Mouse (Mus musculus) heart, embryonic 13.5 days (tissue): ENCODE results near the gene Arx. TPM values are rescaled to one million over a fixed set of nuclear protein-coding genes. Genes with fewer than 3 reads are reported as not detected.

Experiments used
- ATAC-seq: fragments of 200-750 bp; cut with Nextera tagmentation; 2 replicates; pipeline ENCODE4 v1.8.0; 2017; ENCODE audit warnings: moderate TSS enrichment; ENCODE audit not compliant: insufficient number of reproducible peaks, low FRiP score, low TSS enrichment; ENCODE audit errors: extremely low read depth
- H3K27ac ChIP-seq: fragments of 300-500 bp; sonication (generic); replicated peaks from 2 replicates; pipeline ENCODE4 v1.5.1; 2015; ENCODE audit warnings: moderate library complexity, mild to moderate bottlenecking, inconsistent platforms
- H3K27me3 ChIP-seq: fragments of 300-500 bp; sonication (generic); replicated peaks from 2 replicates; pipeline ENCODE4 v1.6.1; 2015; ENCODE audit warnings: mild to moderate bottlenecking, inconsistent platforms
- H3K36me3 ChIP-seq: fragments of 300-500 bp; sonication (generic); 2 replicates; pipeline ENCODE4 v1.6.1; 2015; ENCODE audit warnings: mild to moderate bottlenecking, inconsistent platforms
- H3K4me1 ChIP-seq: fragments of 300-500 bp; sonication (generic); 2 replicates; pipeline ENCODE4 v1.6.1; 2015; ENCODE audit warnings: inconsistent platforms
- H3K4me2 ChIP-seq: fragments of 300-500 bp; sonication (generic); 2 replicates; pipeline ENCODE4 v1.6.1; 2015; ENCODE audit warnings: inconsistent platforms, mild to moderate bottlenecking, moderate library complexity
- H3K4me3 ChIP-seq: fragments of 300-500 bp; sonication (generic); 2 replicates; pipeline ENCODE4 v1.5.1; 2015; ENCODE audit warnings: moderate library complexity, mild to moderate bottlenecking, inconsistent platforms
- H3K9ac ChIP-seq: fragments of 300-500 bp; sonication (generic); 2 replicates; pipeline ENCODE4 v1.6.1; 2015; ENCODE audit warnings: inconsistent platforms, mild to moderate bottlenecking, moderate library complexity
- H3K9me3 ChIP-seq: fragments of 300-500 bp; sonication (generic); 2 replicates; pipeline ENCODE4 v1.6.1; 2016; ENCODE audit warnings: inconsistent platforms
- WGBS: fragments of 180-500 bp; shearing (Covaris S2); methylation state at CpG from one replicate; pipeline ENCODE4 v1.1.7; 2015; ENCODE audit warnings: mixed read lengths; 5-methylcytosine and 5-hydroxymethylcytosine counted together
- polyA plus RNA-seq: library from polyadenylated mRNA; unstranded; fragments of >200 nt; fragmentation: Nextera tagmentation; extraction: Ambion mirVana; gene quantifications from 2 replicates; pipeline ENCODE4 v1.2.1, GENCODE M21; 2015

Arx gene
- polyA plus RNA-seq, 1 experiment from 2014 or later = not detected

- Histone ChIP-seq H3K27ac (no peak overlapping the region), H3K36me3 (no peaks in the 10 kb centered on the region), H3K4me3 (no peak overlapping the region), H3K4me1 (peaks cover 6% of the 10 kb centered on the region; the same call in 1 of the 2 replicates), H3K4me2 (no peak overlapping the region), H3K9me3 (no peaks in the 10 kb centered on the region), H3K9ac (no peak overlapping the region), H3K27me3 (peaks cover 100% of the 10 kb centered on the region)
- WGBS = 9% methylated on average over 25 of the region's 25 CpGs
- ATAC-seq = no peak
These were observed 8.7 kb downstream of the Arx start for GRCm38 (mm10) chrX:93294736-93295490.

- Histone ChIP-seq H3K4me1 (peaks cover 6% of the 10 kb centered on the region; the same call in 1 of the 2 replicates), H3K27me3 (peaks cover 100% of the 10 kb centered on the region), H3K9me3 (no peaks in the 10 kb centered on the region), H3K27ac (no peak overlapping the region), H3K4me2 (no peak overlapping the region), H3K36me3 (no peaks in the 10 kb centered on the region), H3K9ac (no peak overlapping the region), H3K4me3 (no peak overlapping the region)
- no peak for ATAC-seq
- 2% methylated on average over 5 of the region's 5 CpGs for WGBS
These were observed 9.6 kb downstream of the Arx start for GRCm38 (mm10) chrX:93295819-93296218.

- WGBS = 11% methylated on average over 38 of the region's 40 CpGs
- peak overlapping the region; percentile 69 for H3K4me2 ChIP-seq
- no peaks in the 10 kb centered on the region for H3K9me3 ChIP-seq
- peaks cover 100% of the 10 kb centered on the region for H3K27me3 ChIP-seq
- no peak overlapping the region for H3K27ac ChIP-seq
- no peak overlapping the region for H3K9ac ChIP-seq
- ATAC-seq = no peak
- peaks cover 6% of the 10 kb centered on the region; the same call in 1 of the 2 replicates for H3K4me1 ChIP-seq
- peak overlapping the region; percentile 44 for H3K4me3 ChIP-seq
- H3K36me3 ChIP-seq = no peaks in the 10 kb centered on the region
These were observed 10.8 kb downstream of the Arx start for GRCm38 (mm10) chrX:93297001-93297441.

GRCm38 (mm10) chrX:93299046-93299626, 12.9 kb downstream of the Arx start:
- H3K9ac ChIP-seq = no peak overlapping the region
- H3K4me1 ChIP-seq = peaks cover 6% of the 10 kb centered on the region; the same call in 1 of the 2 replicates
- H3K4me2 ChIP-seq = peak overlapping the region; percentile 66
- peaks cover 96% of the 10 kb centered on the region for H3K27me3 ChIP-seq
- no peaks in the 10 kb centered on the region for H3K36me3 ChIP-seq
- peak overlapping the region; percentile 46 for H3K4me3 ChIP-seq
- no peaks in the 10 kb centered on the region for H3K9me3 ChIP-seq
- 13% methylated on average over 43 of the region's 43 CpGs for WGBS
- no peak overlapping the region for H3K27ac ChIP-seq
- ATAC-seq = no peak

GRCm38 (mm10) chrX:93299771-93300170, 13.5 kb downstream of the Arx start:
- no peak for ATAC-seq
- peaks cover 93% of the 10 kb centered on the region for H3K27me3 ChIP-seq
- peak overlapping the region; percentile 46; the same call in 1 of the 2 replicates for H3K4me3 ChIP-seq
- no peaks in the 10 kb centered on the region for H3K9me3 ChIP-seq
- WGBS = 22% methylated on average over 6 of the region's 6 CpGs
- H3K4me1 ChIP-seq = peaks cover 6% of the 10 kb centered on the region; the same call in 1 of the 2 replicates
- no peak overlapping the region for H3K27ac ChIP-seq
- H3K9ac ChIP-seq = no peak overlapping the region
- peak overlapping the region; percentile 66 for H3K4me2 ChIP-seq
- H3K36me3 ChIP-seq = no peaks in the 10 kb centered on the region

GRCm38 (mm10) chrX:93300183-93300815, 14.1 kb downstream of the Arx start:
- Histone ChIP-seq H3K4me3 (no peak overlapping the region), H3K36me3 (no peaks in the 10 kb centered on the region), H3K9ac (no peak overlapping the region), H3K27me3 (peaks cover 91% of the 10 kb centered on the region), H3K4me1 (peaks cover 6% of the 10 kb centered on the region; the same call in 1 of the 2 replicates), H3K4me2 (no peak overlapping the region), H3K9me3 (no peaks in the 10 kb centered on the region), H3K27ac (no peak overlapping the region)
- 17% methylated on average over 10 of the region's 10 CpGs for WGBS
- ATAC-seq = no peak

GRCm38 (mm10) chrX:93301798-93302197, 15.6 kb downstream of the Arx start:
- 12% methylated on average over 7 of the region's 7 CpGs for WGBS
- ATAC-seq = no peak
- H3K9ac ChIP-seq = no peak overlapping the region
- no peak overlapping the region for H3K27ac ChIP-seq
- peaks cover 6% of the 10 kb centered on the region; the same call in 1 of the 2 replicates for H3K4me1 ChIP-seq
- H3K9me3 ChIP-seq = no peaks in the 10 kb centered on the region
- H3K4me2 ChIP-seq = no peak overlapping the region
- H3K36me3 ChIP-seq = no peaks in the 10 kb centered on the region
- peaks cover 76% of the 10 kb centered on the region for H3K27me3 ChIP-seq
- no peak overlapping the region for H3K4me3 ChIP-seq

- Histone ChIP-seq H3K9me3 (no peaks in the 10 kb centered on the region), H3K27me3 (peaks cover 36% of the 10 kb centered on the region), H3K4me1 (no peaks in the 10 kb centered on the region), H3K9ac (no peak overlapping the region), H3K4me3 (no peak overlapping the region), H3K27ac (no peak overlapping the region), H3K36me3 (no peaks in the 10 kb centered on the region), H3K4me2 (no peak overlapping the region)
- 76% methylated on average over 7 of the region's 7 CpGs for WGBS
- ATAC-seq = no peak
These were observed 19.5 kb downstream of the Arx start for GRCm38 (mm10) chrX:93305780-93306179.

GRCm38 (mm10) chrX:93317577-93317976, 31.3 kb downstream of the Arx start:
- Histone ChIP-seq H3K9me3 (no peaks in the 10 kb centered on the region), H3K27me3 (no peaks in the 10 kb centered on the region), H3K4me2 (no peak overlapping the region), H3K27ac (no peak overlapping the region), H3K4me3 (no peak overlapping the region), H3K4me1 (no peaks in the 10 kb centered on the region), H3K9ac (no peak overlapping the region), H3K36me3 (no peaks in the 10 kb centered on the region)
- 63% methylated on average over 4 of the region's 4 CpGs for WGBS
- no peak for ATAC-seq

- 64% methylated on average over 2 of the region's 2 CpGs for WGBS
- Histone ChIP-seq H3K4me2 (no peak overlapping the region), H3K4me1 (no peaks in the 10 kb centered on the region), H3K27ac (no peak overlapping the region), H3K9me3 (no peaks in the 10 kb centered on the region), H3K27me3 (no peaks in the 10 kb centered on the region), H3K9ac (no peak overlapping the region), H3K36me3 (no peaks in the 10 kb centered on the region), H3K4me3 (no peak overlapping the region)
- no peak for ATAC-seq
These were observed 33.7 kb downstream of the Arx start for GRCm38 (mm10) chrX:93319979-93320378.

GRCm38 (mm10) chrX:93321336-93321735, 35.1 kb downstream of the Arx start:
- Histone ChIP-seq H3K27me3 (no peaks in the 10 kb centered on the region), H3K4me2 (no peak overlapping the region), H3K9ac (no peak overlapping the region), H3K9me3 (no peaks in the 10 kb centered on the region), H3K27ac (no peak overlapping the region), H3K4me1 (no peaks in the 10 kb centered on the region), H3K4me3 (no peak overlapping the region), H3K36me3 (no peaks in the 10 kb centered on the region)
- ATAC-seq = no peak
- WGBS = 69% methylated on average over 1 of the region's 1 CpGs
